Mouse (Mus musculus) ES-Bruce4 (cell line): ENCODE measurements around the gene Rasgrp1.

ENCODE experiments used
- CTCF ChIP-seq: IDR thresholded peaks from one replicate; pipeline ENCODE4 v1.8.1; 2011; ENCODE audit warnings: low read depth, low read length
- POLR2A ChIP-seq: IDR thresholded peaks from one replicate; pipeline ENCODE4 v1.8.1; 2011; ENCODE audit warnings: low read length; ENCODE audit not compliant: insufficient read depth

- TF ChIP-seq CTCF = no peak
- TF ChIP-seq POLR2A = no peak
Measured at GRCm38 (mm10) chr2:117313586-117314235, 29.1 kb downstream of the Rasgrp1 start.
